Mouse (Mus musculus) testis, postnatal 14 days (tissue): Measurements from ENCODE around the gene Kri1.
A peak's percentile ranks its signal among the peaks of the same experiment; 100 is the strongest.
"Not testable (repeated sequence)": the region's sequence is repeated elsewhere in the genome, so short reads cannot be mapped to it uniquely, and the experiment has no call there.

Experiments used
- DNase-seq: peaks from one replicate; pipeline ENCODE4 v3.0.0; 2021; ENCODE audit warnings: low spot score

Kri1 gene

DNA sequence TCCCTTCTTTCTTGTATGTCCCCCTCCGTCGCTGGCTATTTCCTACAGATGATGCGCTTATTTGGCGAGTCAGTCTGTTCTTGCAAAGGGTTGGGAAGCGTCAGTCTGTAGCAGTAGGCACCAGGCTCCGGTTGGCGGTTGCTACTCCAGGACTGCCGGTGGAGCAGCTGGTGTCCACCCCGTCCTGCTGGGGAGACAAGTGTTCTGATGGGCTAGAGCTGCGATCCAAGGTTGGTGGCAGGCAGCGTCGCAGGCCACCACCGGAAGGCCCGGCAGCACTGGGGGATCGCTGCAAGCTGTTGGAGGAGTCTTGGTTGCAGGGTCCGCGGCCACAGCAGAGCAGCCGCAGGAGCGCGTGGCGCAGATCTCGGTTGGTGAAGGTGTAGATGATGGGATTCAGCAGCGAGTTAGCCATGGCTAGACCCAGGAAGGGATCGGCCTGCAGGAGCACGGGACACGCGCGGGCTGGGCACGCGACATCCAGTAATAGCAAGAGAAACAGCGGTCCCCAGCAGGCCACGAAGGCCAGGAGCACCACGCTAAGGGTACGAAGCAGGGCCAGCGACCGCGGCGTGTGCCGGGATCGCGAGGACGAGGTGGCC, 43.8 kb downstream of the Kri1 start:
- DNase-seq, result peak; percentile 7

DNA sequence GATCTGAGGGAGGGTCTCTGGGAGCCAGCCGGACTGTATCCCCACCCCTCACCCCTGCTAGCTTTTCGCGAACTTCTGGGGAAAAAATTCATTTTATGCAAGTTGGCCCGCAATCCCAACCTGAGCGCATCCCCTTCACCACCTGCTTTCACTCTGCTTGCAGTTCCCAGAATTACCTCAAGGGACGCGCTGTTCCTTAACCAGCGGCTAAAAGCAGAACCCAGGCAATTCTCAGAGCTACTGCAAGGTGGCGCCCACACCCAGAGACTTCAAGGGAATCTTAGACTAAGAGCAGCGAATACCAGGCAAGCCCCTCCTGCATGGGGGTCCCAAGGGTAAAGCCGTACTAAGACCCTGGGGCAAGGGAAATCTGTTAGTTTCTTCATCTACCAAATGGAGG, 46.4 kb downstream of the Kri1 start:
- peak; percentile 68 for DNase-seq

DNA sequence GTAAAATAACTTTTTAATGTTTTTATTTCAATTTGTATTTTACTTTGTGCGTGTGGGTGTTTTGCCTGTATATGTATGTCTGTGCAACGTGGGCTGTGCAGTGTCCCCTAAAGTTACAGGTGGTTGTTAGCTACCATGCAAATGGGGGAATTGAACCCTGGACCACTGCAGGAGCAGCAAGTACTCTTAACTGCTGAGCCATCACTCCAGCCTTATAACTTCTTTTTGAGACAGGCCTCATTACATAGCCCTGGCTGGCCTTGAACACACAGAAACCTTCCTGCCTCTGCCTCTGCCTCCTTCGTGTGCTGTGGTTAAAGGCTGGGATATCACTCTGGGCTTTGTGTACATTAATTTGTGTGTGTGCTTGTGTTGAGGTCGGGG, 48.3 kb downstream of the Kri1 start:
- no peak for DNase-seq

DNA sequence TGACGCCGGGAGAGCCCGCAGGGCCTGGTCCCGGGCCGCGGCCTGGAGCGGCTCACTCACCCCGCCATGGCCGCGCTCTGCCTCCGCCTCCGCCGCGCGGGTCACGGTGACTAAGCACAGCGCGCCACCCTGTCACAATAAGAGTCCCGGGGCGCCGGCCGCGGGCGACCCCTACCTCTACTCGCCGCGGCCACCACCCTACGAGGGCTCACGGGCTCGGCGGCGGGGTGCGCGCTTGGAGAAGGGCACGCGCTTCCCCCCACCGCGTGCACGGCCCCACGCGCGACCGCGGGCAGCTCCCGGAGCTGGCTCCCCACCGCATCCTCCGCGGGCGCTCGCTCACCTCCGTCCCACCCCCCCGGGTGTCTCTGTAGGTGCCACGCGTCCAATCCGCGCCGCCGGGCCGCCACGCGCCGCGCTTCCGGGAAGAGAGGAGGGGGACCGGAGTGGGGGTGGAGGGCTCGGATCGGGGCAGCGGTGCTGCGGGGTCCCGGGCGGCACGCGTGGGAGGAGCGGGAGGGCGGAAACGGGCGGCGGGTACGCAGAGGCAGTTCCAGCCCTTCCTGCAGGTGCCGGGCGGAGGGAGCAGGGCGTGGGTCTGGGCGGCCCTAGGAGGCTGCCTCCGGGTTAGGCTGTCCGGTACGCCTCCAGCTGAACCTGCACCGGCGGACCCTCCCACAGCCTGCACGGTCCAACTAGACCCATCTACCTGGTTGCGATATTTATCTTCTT, 48.9 kb downstream of the Kri1 start, which contains the start of gene Keap1:
Keap1 (minus strand) TSS at position 629 of the 732 bp plus-strand sequence.
- DNase-seq, result peak; percentile 88

DNA sequence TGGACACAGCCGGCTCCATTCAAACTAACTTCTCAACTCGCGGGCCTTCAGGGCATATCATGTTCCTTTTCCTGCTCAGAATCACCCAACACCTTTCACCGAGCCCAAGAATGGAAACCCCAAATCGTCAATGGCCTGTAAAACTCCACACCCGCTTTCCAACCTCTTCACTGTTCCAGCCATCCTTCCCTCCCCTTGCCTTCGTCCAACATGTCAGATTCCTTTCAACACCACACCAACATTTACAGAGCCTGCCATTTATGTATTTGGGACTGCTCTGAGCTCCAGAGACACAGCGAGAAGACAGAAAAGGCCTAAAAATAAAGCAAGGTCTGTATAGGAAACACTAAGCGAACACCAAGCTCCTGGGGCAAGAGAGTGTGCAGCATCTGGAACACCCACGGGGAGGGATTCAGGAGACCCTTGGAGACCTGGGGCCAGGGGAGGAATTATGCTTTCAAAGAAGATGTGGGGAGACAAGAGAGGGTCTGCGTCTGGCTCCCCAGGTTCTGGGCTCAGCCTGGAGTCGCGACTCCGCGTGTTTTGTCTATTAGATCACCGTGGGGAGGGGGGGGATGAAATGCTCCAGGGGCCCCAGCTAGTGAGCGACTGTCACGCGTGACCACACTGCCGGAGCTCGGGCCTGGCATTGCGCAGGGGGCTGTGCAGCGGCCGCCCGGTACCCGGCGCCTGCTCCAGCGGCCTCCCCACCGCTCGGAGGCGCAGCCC, 49.6 kb downstream of the Kri1 start:
- DNase-seq, result no peak

DNA sequence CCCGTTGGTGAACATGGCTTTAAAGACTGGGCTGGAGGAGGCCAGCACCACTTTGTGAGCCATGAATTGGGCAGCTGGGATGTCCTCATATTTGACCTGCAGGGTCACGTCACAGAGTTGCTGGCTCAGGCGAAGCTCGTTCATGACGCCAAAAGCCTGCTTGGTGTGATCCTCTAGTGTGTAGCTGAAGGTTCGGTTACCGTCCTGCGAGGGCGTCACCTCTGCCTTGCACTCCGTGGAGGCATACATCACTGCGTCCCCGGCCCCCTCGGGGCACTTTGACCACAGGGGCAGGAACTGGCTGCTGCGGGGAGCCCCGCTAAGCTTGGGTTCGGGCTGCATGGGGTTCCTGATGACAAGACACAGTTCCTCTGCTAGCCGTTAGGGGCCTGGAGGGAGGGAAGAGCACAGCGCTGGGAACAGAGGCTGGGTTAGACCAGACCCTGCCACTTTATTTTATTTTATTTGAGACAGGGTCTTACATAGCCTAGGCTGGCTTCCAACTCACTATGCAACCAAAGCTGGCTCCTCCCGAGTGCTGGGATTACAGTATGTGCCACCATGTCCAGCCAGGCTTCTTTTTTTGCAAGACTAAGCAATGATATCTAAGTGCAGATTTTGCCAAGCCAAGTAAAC, 50.3 kb downstream of the Kri1 start:
- peak; percentile 21 for DNase-seq

DNA sequence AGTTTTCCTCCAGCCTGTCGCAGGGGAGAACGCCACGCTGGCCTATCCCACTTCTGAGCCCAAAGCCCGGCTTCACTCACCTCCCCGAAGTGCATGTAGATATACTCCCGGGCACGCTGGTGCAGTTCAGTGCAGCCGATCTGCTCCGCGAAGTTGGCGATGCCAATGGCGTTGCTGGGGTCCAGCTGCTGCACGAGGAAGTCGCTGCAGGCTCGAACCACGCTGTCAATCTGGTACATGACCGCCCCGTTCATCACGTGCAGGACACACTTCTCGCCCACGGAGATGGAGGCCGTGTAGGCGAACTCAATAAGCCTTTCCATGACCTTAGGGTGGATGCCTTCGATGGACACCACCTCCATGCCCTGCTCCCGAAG, 50.8 kb downstream of the Kri1 start:
- DNase-seq, result no peak

DNA sequence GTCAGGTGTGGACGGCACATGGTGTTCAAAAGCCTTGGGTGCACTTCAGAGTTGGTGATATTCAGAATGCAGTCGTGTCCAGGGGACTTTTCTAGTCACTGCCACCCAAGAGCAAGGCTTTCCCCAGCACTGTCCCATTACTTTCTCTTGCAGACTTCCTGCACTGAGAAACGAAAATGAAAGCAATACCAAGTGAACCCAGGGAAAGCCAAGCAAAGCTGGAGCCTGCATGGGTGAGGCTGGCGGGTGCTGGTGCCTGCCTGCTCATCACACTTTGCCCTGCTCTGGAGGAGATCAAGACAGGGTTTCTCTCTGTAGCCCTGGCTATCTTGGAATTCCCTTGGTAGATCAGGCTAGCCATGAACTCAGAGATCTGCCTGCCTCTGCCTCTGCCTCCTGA, 52.4 kb downstream of the Kri1 start:
- DNase-seq, result no peak

DNA sequence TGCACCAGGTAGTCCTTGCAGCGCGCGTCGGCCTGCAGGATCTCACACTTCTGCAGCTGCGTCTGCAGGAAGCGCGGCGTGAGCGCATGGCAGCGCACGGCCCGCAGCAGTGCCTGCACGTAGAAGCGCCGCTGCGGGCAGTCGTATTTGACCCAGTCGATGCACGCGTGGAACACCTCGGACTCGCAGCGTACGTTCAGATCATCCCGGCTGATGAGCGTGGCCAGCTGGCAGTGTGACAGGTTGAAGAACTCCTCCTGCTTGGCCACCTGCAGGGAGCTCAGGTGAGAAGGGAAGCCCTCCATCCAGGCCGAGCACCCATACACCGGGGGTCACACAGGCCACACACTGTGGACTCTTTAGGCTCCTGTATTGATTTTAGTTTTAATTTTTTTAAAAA, 54.0 kb downstream of the Kri1 start:
- DNase-seq, result peak; percentile 27

DNA sequence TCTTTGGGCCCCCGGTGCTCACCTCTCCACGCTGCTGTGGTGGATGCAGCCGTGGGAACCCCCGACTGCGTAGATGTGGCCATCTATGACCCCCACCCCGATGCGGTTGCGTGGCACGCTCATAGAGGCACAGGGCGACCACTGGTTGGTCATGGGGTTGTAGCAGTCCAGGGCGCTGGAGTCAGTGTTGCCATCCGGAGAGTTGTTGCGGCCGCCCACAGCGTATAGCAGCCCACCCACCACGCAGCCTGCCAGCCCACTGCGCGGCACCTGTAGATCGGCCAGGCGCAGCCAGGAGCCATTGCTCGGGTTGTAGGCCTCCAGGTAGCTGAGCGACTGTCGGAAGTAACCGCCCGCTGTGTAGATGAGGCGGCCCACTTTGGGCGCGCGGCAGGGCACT, 54.4 kb downstream of the Kri1 start:
- DNase-seq, result peak; percentile 56

DNA sequence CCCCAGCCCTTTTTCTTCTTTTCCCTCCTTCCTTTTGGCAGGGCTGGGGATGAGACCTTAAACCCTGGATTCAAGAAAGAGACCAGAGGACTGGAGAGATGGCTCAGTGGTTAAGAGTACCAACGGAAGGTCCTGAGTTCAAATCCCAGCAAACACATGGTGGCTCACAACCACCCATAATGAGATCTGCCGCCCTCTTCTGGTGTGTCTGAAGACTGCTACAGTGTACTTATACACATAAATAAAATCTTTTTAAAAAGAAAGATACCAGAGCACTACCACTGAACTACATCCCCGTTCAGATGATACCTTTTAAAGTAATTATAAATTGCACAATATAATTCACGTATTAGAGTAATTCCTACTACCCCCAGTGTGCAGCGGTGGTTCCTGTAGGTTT, 54.9 kb downstream of the Kri1 start:
- no peak for DNase-seq

DNA sequence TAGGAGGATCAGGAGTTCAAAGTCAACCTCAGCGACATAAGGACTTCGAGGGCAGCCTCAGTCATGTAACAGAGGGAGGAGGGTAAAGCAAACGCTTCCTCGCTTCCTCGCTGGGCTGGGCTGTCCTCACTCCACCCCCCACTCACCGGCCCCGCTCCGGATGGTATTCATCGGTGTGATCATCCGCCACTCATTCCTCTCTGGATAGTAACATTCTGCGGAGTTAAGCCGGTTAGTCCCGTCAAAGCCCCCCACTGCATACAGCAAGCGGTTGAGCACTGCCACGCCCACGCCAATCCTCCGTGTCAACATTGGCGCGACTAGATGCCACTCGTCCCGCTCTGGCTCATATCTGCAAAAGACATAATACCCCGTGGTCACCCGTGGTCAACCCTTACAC, 56.2 kb downstream of the Kri1 start:
- DNase-seq, result no peak

DNA sequence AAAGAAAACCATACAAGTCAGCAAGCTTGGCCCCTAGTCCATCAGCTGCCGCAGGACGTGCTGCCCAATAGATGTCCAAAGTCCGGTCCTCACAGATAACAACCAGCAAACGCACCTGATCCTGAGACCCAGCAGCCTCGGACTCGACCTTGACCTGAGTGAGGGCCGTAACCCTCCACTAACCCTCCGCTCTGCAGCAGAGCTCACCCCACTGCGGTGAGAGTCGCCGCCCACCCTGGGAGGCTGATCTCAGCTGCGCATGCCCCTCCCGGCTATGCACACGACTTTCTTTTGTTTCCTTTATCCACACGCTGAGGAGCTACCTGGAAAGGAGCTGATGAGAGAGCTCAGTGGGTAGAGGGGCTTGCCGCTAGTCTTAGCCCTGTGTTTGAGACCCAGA, 60.4 kb downstream of the Kri1 start:
- no peak for DNase-seq

DNA sequence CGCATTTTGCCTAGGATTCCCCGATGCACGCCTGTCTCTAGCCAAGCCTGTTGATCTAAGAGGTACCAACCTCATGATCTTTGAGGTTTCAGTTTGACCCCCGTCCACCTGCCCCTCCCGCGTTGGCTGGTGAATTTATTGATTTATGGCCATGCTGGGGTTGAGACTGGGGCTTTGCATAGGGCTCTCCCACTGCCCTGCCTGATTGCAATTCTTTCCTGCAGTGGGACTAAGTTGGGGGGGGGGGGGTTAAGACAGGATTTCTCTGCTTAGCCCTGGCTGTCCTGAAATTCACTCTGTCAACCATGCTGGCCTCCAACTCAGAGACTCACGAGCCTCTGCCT, 62.4 kb downstream of the Kri1 start:
- DNase-seq, result no peak

DNA sequence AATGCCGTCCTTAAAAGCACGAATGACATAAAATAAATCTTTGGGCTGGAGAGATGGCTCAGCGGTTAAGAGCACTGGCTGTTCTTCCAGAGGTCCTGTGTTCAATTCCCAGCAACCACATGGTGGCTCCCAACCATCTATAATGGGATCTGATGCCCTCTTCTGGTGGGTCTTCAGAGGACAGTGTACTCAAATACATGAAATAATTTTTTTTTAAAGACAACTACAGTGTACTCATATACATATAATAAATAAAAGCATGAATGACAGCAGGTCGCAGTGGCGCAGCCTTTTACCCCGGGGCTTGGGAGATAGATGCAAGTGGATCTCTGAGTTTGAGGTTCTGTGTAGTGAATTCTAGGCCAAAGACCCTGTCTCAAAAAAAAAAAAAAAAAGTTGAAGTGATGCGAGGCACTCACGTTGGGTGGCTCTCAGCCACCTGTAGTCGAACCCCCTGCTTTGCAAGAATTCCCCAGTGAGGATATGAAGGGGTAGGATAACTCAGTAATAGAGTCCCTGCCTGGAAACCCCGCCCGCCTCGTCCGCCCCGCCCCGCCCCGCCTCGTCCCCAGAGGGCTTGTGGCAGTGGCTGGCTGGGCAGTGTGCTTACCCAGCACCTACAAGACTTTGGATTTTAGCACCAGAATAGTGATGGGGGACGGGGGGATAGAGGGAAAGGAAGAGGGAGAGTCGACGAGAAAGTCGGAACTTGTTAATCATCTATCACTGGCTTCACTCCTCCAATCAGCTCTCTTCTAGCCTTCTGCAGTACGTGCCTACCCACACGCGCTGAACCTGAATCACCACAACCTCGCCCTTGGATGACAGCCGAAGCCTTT, 63.0 kb downstream of the Kri1 start:
- DNase-seq, result no peak

DNA sequence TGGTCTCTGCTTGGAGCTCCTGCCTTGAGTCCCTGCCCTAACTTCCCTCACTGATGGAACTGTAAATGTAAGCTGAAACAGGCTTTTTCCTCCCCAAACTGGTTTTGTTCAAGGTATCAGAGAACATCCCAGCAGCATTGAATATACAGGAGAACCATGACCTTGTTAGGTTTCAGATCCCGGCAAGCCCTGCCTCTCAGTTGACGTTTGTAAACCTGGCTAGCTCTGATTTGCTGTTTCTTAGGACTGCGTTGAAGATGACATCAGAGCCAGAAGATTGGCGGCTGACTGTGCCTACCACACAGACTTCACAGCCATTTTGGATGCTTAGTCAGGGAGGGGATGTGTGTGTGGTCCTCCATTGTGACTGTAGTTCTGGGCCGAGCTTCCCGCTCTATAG, 63.9 kb downstream of the Kri1 start:
- no peak for DNase-seq

DNA sequence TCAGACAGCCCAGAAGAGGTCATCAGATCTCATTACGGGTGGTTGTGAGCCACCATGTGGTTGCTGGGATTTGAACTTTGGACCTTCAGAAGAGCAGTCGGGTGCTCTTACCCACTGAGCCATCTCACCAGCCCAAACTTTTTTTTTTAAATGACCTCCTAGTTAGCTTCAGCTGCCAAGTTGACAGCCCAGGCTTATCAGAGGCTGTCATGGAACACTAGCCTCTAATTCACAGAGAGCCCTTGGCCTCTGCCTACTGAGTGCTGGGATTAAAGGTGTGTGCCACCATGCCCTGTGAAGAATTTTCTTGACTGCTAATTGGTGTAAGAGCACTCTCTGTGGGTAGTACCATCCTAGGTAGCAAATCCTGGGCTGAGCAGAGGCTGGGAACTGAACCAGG, 64.3 kb downstream of the Kri1 start:
- DNase-seq, result not testable (repeated sequence)
